ENCODE assay signal across 27 mouse cellular contexts in genomic region chr6:43765958-43766357, GRCm38 (mm10).
"Had no signal": no experiment of that assay in that cellular context is flagged by ENCODE, and none has a peak within 500 bp of the region (broad histone marks: within the 10 kb centered on the region; RNA-seq: fewer than 3 reads in every experiment).

No protein-coding gene starts in this region.

- H3K27ac ChIP-seq: gastrocnemius, adult 2 months; heart, embryonic 10.5 days; hindbrain, embryonic 10.5 days; hindbrain, embryonic 12.5 days; hindbrain, embryonic 14.5 days; intestine, embryonic 15.5 days; layer of hippocampus, adult 2 months; left cerebral cortex, adult 2 months; limb, embryonic 10.5 days; limb, embryonic 12.5 days; liver, embryonic 13.5 days; liver, embryonic 15.5 days had no signal

- H3K36me3 ChIP-seq: heart, embryonic 10.5 days; heart, embryonic 12.5 days; hindbrain, embryonic 10.5 days; hindbrain, embryonic 12.5 days; intestine, embryonic 15.5 days; limb, embryonic 10.5 days; limb, embryonic 12.5 days; liver, embryonic 13.5 days; liver, embryonic 15.5 days had no signal

- DNase-seq: gastrocnemius, adult 2 months; gastrocnemius, postnatal 25 days; heart, adult 18-20 months; heart, postnatal 10 days; heart, postnatal 4 days; kidney, adult 18-20 months; kidney, adult 8-10 months; kidney, postnatal 10 days; kidney, postnatal 25 days; kidney, postnatal 4 days; liver; liver, embryonic 13.5 days had no signal

- H3K9ac ChIP-seq: heart, embryonic 12.5 days; hindbrain, embryonic 12.5 days; hindbrain, embryonic 14.5 days; intestine, embryonic 15.5 days; limb, embryonic 12.5 days; liver, embryonic 13.5 days; liver, embryonic 15.5 days had no signal

- H3K4me2 ChIP-seq: heart, embryonic 12.5 days; hindbrain, embryonic 12.5 days; hindbrain, embryonic 14.5 days; intestine, embryonic 15.5 days; limb, embryonic 12.5 days; liver, embryonic 11.5 days; liver, embryonic 13.5 days; liver, embryonic 15.5 days had no signal

- H3K27me3 ChIP-seq: heart, embryonic 12.5 days; hindbrain, embryonic 12.5 days; intestine, embryonic 15.5 days; limb, embryonic 12.5 days; liver, embryonic 13.5 days; liver, embryonic 15.5 days had no signal

- H3K4me3 ChIP-seq: gastrocnemius, adult 2 months; heart, embryonic 10.5 days; heart, embryonic 12.5 days; hindbrain, embryonic 10.5 days; hindbrain, embryonic 12.5 days; intestine, embryonic 15.5 days; layer of hippocampus, adult 2 months; left cerebral cortex, adult 2 months; limb, embryonic 10.5 days; limb, embryonic 12.5 days; liver, embryonic 13.5 days; liver, embryonic 15.5 days had no signal

- H3K4me1 ChIP-seq: heart, embryonic 10.5 days; heart, embryonic 12.5 days; hindbrain, embryonic 10.5 days; hindbrain, embryonic 12.5 days; intestine, embryonic 15.5 days; limb, embryonic 10.5 days; limb, embryonic 12.5 days; liver, embryonic 13.5 days; liver, embryonic 15.5 days had no signal

- ATAC-seq: hindbrain, embryonic 16.5 days; inflammation-experienced regulatory T-cells, adult 6 months; intestine, embryonic 15.5 days; intestine, postnatal 0 days had no signal

- H3K9me3 ChIP-seq: heart, embryonic 10.5 days; heart, embryonic 12.5 days; hindbrain, embryonic 10.5 days; hindbrain, embryonic 12.5 days; intestine, embryonic 15.5 days; limb, embryonic 10.5 days; limb, embryonic 12.5 days; liver, embryonic 13.5 days; liver, embryonic 15.5 days had no signal
